Mouse (Mus musculus) stomach, embryonic 14.5 days (tissue): ENCODE results near the gene Bcar1. TPM values are rescaled to one million over a fixed set of nuclear protein-coding genes. Genes with fewer than 3 reads are reported as not detected.

Source experiments
- ATAC-seq: fragments of 200-750 bp; cut with Nextera tagmentation; 2 replicates; pipeline ENCODE4 v1.8.0; 2017; ENCODE audit warnings: low read depth, moderate TSS enrichment; ENCODE audit not compliant: insufficient number of reproducible peaks, insufficient read depth, low FRiP score
- H3K27ac ChIP-seq: fragments of 300-500 bp; sonication (generic); 2 replicates; pipeline ENCODE4 v1.5.1; 2014; ENCODE audit warnings: mild to moderate bottlenecking, low read length, moderate library complexity, mixed read lengths
- H3K27me3 ChIP-seq: fragments of 300-500 bp; sonication (generic); 2 replicates; pipeline ENCODE4 v1.6.1; 2014; ENCODE audit warnings: low read length, control low read depth, mixed read lengths; ENCODE audit not compliant: control insufficient read depth, insufficient read depth
- H3K36me3 ChIP-seq: fragments of 300-500 bp; sonication (generic); 2 replicates; pipeline ENCODE4 v1.6.1; 2014; ENCODE audit warnings: mild to moderate bottlenecking, control low read depth, low read length, moderate library complexity, mixed read lengths; ENCODE audit not compliant: control insufficient read depth, insufficient read depth
- H3K4me1 ChIP-seq: fragments of 300-500 bp; sonication (generic); 2 replicates; pipeline ENCODE4 v1.6.1; 2014; ENCODE audit warnings: low read length, control low read depth, mixed read lengths; ENCODE audit not compliant: control insufficient read depth, insufficient read depth
- H3K4me2 ChIP-seq: fragments of 300-500 bp; sonication (generic); replicated peaks from 2 replicates; pipeline ENCODE4 v1.6.1; 2014; ENCODE audit warnings: low read depth, low read length, control low read depth
- H3K4me3 ChIP-seq: fragments of 300-500 bp; sonication (generic); 2 replicates; pipeline ENCODE4 v1.5.1; 2014; ENCODE audit warnings: low read depth, low read length, control low read depth
- H3K9ac ChIP-seq: fragments of 300-500 bp; sonication (generic); replicated peaks from 2 replicates; pipeline ENCODE4 v1.6.1; 2014; ENCODE audit warnings: low read depth, mild to moderate bottlenecking, control low read depth, low read length, moderate library complexity, mixed read lengths
- H3K9me3 ChIP-seq: fragments of 300-500 bp; sonication (generic); 2 replicates; pipeline ENCODE4 v1.6.1; 2016; ENCODE audit warnings: low read depth, low read length, control low read depth; ENCODE audit not compliant: control insufficient read depth
- WGBS: fragments of 180-500 bp; shearing (Covaris S2); extraction: QIAGEN DNeasy Blood & Tissue Kit; methylation state at CpG from one replicate; pipeline ENCODE4 v1.1.7; 2014; 5-methylcytosine and 5-hydroxymethylcytosine counted together
- polyA plus RNA-seq: library from polyadenylated mRNA; unstranded; fragments of >200 nt; fragmentation: Nextera tagmentation; extraction: Ambion mirVana; gene quantifications from 2 replicates; pipeline ENCODE4 v1.2.1, GENCODE M21; 2014

Bcar1 gene
- polyA plus RNA-seq, 1 experiment from 2014 or later: 46.5 TPM

DNA sequence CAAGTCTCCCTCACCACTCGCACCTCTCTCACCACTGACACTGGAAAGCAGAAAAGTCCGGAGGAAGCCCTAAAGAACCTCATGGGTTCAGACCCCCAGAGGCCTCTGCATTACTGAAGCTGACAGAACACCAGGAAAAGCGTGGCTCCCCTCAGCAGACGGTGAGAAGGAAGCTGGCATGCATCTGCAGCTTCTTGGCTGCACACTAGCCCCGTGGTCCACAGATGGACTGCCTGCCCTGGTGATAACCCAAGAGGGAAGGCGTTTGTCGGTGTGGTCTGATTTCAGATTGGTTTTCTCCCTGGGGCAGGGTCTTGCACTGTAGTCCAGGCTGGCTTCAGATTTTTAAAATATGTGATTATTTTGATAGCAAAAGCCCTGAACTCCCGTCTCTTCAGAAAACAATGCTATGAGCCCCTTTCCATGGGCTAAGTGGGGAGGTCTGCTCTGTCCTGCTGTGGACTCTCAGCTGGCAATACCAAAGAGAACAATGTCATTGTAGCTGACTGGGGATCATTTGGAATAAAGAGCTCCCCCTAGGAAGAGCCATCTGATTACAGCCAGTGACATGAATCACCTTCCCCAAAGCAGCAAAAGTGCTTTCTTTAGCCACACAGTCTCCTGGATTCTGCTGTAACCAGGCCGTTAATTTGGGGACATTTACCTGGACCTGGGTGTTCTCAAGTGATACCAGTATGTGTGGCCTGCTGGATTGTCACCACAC, 39.2 kb upstream of the Bcar1 start:
- no peak overlapping the region for H3K4me2 ChIP-seq
- H3K4me1 ChIP-seq: peaks cover 3% of the 10 kb centered on the region
- ATAC-seq: no peak
- H3K4me3 ChIP-seq: no peak overlapping the region
- no peaks in the 10 kb centered on the region for H3K9me3 ChIP-seq
- H3K27me3 ChIP-seq: no peaks in the 10 kb centered on the region
- WGBS: 84% methylated on average over 9 of the region's 9 CpGs
- H3K36me3 ChIP-seq: peaks cover 14% of the 10 kb centered on the region; the same call in 1 of the 2 replicates
- no peak overlapping the region for H3K27ac ChIP-seq
- H3K9ac ChIP-seq: no peak overlapping the region

DNA sequence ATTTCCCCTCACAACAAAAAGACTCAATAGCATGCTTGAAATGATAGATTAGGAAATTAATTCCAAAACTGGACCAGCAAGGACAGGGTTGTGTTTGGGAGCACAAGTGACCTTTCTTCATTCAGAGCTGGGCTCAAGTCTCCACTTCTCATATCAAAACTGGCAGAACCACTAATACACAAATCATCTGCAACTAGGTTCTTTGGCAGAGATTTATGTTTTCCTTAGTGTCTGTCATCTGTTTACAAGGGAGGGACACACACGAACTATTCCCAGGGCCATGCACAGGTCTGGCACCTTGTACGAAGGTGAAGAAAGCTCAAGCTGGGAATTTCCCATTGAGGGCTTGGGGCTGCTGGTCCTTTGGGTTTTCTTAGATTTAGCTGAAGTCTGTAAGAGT, 38.6 kb upstream of the Bcar1 start:
- no peak overlapping the region for H3K4me2 ChIP-seq
- no peak overlapping the region for H3K4me3 ChIP-seq
- ATAC-seq: no peak
- no peak overlapping the region for H3K27ac ChIP-seq
- H3K27me3 ChIP-seq: no peaks in the 10 kb centered on the region
- no peak overlapping the region for H3K9ac ChIP-seq
- H3K4me1 ChIP-seq: no peaks in the 10 kb centered on the region
- H3K36me3 ChIP-seq: peaks cover 15% of the 10 kb centered on the region; the same call in 1 of the 2 replicates
- WGBS: 63% methylated on average over 2 of the region's 2 CpGs
- no peaks in the 10 kb centered on the region for H3K9me3 ChIP-seq

DNA sequence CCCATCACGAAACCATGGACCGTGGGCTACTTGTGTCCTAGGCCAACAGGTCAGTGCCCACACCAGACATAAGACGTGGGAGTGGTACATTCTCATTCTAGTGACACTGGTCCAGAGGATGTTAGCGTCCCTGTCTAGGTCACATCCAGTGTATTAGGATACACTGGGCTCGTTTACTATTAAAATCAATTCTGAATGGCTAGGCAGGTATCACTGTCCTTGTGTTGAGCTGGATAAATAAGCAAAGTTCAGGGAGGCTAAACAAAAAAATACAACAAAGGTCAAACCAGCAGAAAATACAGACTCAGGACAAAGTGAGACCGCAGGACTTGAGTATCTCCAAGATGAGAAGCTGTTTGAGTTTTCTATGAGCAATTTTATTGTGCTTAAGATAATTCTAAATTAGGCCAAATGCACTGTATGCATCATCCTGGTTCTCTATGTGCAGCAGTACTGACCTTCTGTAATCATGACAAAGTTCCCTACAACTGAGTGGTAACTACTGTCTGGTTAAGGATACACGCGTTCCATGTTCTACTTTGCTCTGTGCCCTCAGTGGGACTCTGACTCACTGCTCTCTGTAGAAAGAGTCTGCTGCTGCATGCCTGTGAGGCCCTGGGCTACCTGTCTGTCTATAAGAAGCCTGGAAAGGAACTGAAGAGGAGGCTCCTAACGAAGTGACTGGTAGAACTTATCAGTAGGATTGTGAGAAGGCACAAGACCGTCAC, 37.3 kb upstream of the Bcar1 start:
- Histone ChIP-seq H3K4me2 (no peak overlapping the region), H3K27me3 (no peaks in the 10 kb centered on the region), H3K9me3 (no peaks in the 10 kb centered on the region), H3K27ac (no peak overlapping the region), H3K4me3 (no peak overlapping the region), H3K4me1 (no peaks in the 10 kb centered on the region), H3K36me3 (peaks cover 20% of the 10 kb centered on the region; the same call in 1 of the 2 replicates), H3K9ac (no peak overlapping the region)
- no peak for ATAC-seq
- 88% methylated on average over 10 of the region's 10 CpGs for WGBS

DNA sequence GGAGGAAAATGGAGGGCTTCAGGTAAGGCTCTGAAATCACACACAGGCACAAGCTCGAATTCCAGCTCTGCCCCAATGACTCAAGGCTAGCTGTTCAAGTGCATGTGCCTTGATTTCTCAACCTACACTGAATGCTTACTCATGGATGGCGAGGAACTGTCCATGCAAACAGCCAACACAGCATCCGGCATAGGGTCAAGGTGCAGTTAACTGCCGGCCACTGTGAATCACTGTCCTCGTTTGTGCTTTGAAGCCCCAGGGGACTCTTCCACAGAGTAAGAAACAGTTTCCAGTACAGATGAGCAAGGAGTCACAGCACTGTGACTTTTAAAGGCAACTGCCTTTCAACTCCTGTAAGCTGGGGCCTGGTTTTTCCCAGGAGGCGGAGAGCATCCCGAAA, 36.1 kb upstream of the Bcar1 start:
- Histone ChIP-seq H3K9ac (no peak overlapping the region), H3K4me1 (no peaks in the 10 kb centered on the region), H3K4me3 (no peak overlapping the region), H3K27me3 (no peaks in the 10 kb centered on the region), H3K4me2 (no peak overlapping the region), H3K9me3 (no peaks in the 10 kb centered on the region), H3K36me3 (peaks cover 20% of the 10 kb centered on the region; the same call in 1 of the 2 replicates), H3K27ac (no peak overlapping the region)
- 80% methylated on average over 7 of the region's 7 CpGs for WGBS
- no peak for ATAC-seq

DNA sequence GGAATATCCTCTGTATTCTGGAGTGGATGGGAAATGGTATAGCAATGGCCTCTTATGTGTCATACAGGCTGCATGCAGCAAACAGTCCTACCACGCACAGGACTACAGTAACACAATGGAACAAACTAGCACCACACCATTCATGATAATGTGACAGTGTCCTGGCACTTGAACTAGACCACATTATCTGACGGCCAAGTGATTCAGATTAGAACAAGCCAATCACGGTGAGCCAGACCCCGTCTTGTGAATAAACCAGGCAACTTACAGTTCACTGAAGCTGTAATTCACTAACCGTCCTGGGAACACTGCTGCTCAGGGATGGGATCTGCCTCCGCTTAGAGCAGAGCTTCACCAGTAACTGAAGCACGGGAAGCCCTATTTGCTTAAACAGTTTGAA, 35.2 kb upstream of the Bcar1 start:
- no peak overlapping the region for H3K9ac ChIP-seq

DNA sequence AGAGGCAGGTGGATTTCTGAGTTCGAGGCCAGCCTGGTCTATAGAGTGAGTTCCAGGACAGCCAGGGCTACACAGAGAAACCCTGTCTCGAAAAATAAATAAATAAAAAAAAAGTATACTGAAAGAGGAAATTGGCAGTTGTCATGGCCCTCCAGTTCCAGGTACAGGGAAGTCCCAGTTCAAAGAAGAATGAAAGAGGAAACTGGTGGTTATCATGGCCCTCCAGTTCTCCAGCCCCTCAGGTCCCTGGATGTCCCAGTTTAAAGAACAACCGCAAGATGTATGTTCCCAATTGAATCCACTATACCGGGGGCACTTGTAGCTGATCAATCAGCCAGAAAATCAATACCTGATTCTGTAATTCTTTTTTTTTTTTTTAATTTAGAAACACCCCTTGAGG, 32.9 kb upstream of the Bcar1 start:
- no peak for ATAC-seq
- Histone ChIP-seq H3K9me3 (no peaks in the 10 kb centered on the region), H3K27me3 (no peaks in the 10 kb centered on the region), H3K9ac (no peak overlapping the region), H3K4me3 (no peak overlapping the region), H3K4me2 (no peak overlapping the region), H3K27ac (no peak overlapping the region), H3K36me3 (peaks cover 25% of the 10 kb centered on the region), H3K4me1 (no peaks in the 10 kb centered on the region)
- WGBS: 94% methylated on average over 4 of the region's 4 CpGs

More for the DNA sequence above, 35.2 kb upstream of the Bcar1 start:
- ATAC-seq: no peak
- Histone ChIP-seq H3K27ac (no peak overlapping the region), H3K4me3 (no peak overlapping the region), H3K4me2 (no peak overlapping the region), H3K36me3 (peaks cover 25% of the 10 kb centered on the region), H3K27me3 (no peaks in the 10 kb centered on the region), H3K4me1 (no peaks in the 10 kb centered on the region), H3K9me3 (no peaks in the 10 kb centered on the region)
- WGBS: 81% methylated on average over 7 of the region's 7 CpGs

DNA sequence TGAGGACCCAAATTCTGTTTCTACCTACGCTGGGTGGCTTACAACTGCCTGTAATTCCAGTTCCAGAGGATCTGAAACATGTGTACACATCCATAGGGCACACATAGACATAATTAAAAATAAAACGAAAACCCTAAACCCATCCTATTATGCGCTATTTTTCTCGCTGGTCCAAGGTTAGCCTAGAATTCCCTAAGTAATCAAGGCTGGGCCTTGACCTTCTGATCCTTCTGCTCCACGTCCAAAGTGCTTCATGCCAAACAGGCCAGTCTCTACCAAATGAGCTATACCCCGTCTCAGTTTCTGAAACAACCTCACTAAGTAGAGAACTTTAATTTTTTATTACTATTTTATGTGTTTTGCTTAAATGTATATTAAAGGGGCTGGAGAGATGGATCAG, 32.2 kb upstream of the Bcar1 start:
- H3K36me3 ChIP-seq: peaks cover 29% of the 10 kb centered on the region

DNA sequence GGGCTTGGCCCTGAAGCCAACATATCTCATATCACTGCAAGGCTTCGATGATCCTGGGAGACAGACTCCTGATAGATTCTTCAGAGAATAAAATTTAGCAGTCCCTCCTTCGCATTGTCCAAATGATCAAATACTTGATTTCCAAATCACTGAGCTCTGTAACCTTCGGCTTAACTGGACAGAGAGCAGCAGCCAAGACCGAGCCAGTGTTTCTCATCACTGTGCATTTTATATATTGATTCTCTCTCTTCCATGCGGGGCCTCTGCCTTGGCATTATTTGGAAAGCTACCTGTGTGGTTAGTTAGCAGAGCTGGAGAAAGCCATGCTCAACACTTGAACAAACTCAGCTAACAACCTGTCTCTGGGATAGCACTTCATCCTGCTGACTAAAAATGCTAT, 29.9 kb upstream of the Bcar1 start:
- 95% methylated on average over 5 of the region's 5 CpGs for WGBS
- Histone ChIP-seq H3K27ac (no peak overlapping the region), H3K27me3 (no peaks in the 10 kb centered on the region), H3K9ac (no peak overlapping the region), H3K4me2 (no peak overlapping the region), H3K4me1 (0 out of 2 replicates have a peak, but pooled peaks cover 3% of the 10 kb centered on the region), H3K9me3 (no peaks in the 10 kb centered on the region), H3K36me3 (peaks cover 22% of the 10 kb centered on the region), H3K4me3 (no peak overlapping the region)
- no peak for ATAC-seq

More for the DNA sequence above, 32.2 kb upstream of the Bcar1 start:
- Histone ChIP-seq H3K4me3 (no peak overlapping the region), H3K9ac (no peak overlapping the region), H3K27ac (no peak overlapping the region), H3K9me3 (no peaks in the 10 kb centered on the region), H3K4me2 (no peak overlapping the region), H3K4me1 (no peaks in the 10 kb centered on the region), H3K27me3 (no peaks in the 10 kb centered on the region)
- WGBS: 92% methylated on average over 6 of the region's 6 CpGs
- ATAC-seq: no peak
